Mouse (Mus musculus) midbrain, embryonic 11.5 days (tissue): ENCODE results near the gene 1600002K03Rik. TPM values are rescaled to one million over a fixed set of nuclear protein-coding genes. Genes with fewer than 3 reads are reported as not detected.
A peak's percentile ranks its signal among the peaks of the same experiment; 100 is the strongest.

Experiments used
- ATAC-seq: fragments of 200-750 bp; cut with Nextera tagmentation; 2 replicates; pipeline ENCODE4 v1.8.0; 2017; ENCODE audit warnings: moderate TSS enrichment, moderate library complexity; ENCODE audit not compliant: low FRiP score
- DNase-seq: peaks from one replicate; pipeline ENCODE4 v3.0.0; 2015; ENCODE audit warnings: low spot score; ENCODE audit errors: missing footprints
- H3K27ac ChIP-seq: fragments of 300-500 bp; sonication (generic); 2 replicates; pipeline ENCODE4 v1.5.1; 2014; ENCODE audit warnings: low read depth, low read length
- H3K27me3 ChIP-seq: fragments of 300-500 bp; sonication (generic); 2 replicates; pipeline ENCODE4 v1.6.1; 2014; ENCODE audit warnings: mild to moderate bottlenecking, low read length, moderate library complexity, mixed read lengths; ENCODE audit not compliant: control insufficient read depth, insufficient read depth
- H3K36me3 ChIP-seq: fragments of 300-500 bp; sonication (generic); 2 replicates; pipeline ENCODE4 v1.6.1; 2014; ENCODE audit warnings: mild to moderate bottlenecking, low read length, moderate library complexity, mixed read lengths; ENCODE audit not compliant: control insufficient read depth, insufficient read depth
- H3K4me1 ChIP-seq: fragments of 300-500 bp; sonication (generic); 2 replicates; pipeline ENCODE4 v1.6.1; 2014; ENCODE audit warnings: low read length; ENCODE audit not compliant: control insufficient read depth, insufficient read depth
- H3K4me2 ChIP-seq: fragments of 300-500 bp; sonication (generic); 2 replicates; pipeline ENCODE4 v1.6.1; 2014; ENCODE audit warnings: mild to moderate bottlenecking, moderate library complexity
- H3K4me3 ChIP-seq: fragments of 300-500 bp; sonication (generic); 2 replicates; pipeline ENCODE4 v1.5.1; 2014; ENCODE audit warnings: low read depth, low read length
- H3K9ac ChIP-seq: fragments of 300-500 bp; sonication (generic); 2 replicates; pipeline ENCODE4 v1.6.1; 2014; ENCODE audit warnings: low read length
- H3K9me3 ChIP-seq: fragments of 300-500 bp; sonication (generic); 2 replicates; pipeline ENCODE4 v1.6.1; 2016; ENCODE audit warnings: low read length; ENCODE audit not compliant: control insufficient read depth
- WGBS: fragments of 180-500 bp; shearing (Covaris S2); extraction: QIAGEN DNeasy Blood & Tissue Kit; methylation state at CpG from one replicate; pipeline ENCODE4 v1.1.7; 2014; 5-methylcytosine and 5-hydroxymethylcytosine counted together
- polyA plus RNA-seq: library from polyadenylated mRNA; unstranded; fragments of >200 nt; fragmentation: Nextera tagmentation; extraction: Ambion mirVana; gene quantifications from 2 replicates; pipeline ENCODE4 v1.2.1, GENCODE M21; 2014

1600002K03Rik gene
- polyA plus RNA-seq, 1 experiment from 2014 or later = 8.7 TPM

DNA sequence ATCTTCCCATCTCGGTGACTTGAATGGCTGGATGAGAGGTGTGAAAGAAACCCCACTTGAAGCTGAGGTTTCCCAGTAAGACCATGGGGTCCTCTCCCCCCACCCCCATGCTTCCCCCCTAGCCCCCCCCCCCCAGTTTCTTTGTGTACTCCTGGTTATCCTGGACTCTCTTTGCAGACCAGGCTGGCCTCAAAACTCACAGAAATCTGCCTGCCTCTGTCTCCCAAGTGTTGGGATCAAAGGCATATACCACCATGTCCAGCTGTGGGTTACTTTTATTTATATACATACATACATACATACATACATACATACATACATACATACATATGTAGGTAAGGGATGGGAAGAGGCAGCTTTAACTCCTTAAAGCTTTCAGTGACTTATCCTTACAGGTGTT is 3.7 kb upstream of the 1600002K03Rik start:
- Histone ChIP-seq H3K27me3 (peaks cover under 1% of the 10 kb centered on the region; the same call in 1 of the 2 replicates), H3K36me3 (peaks cover 22% of the 10 kb centered on the region), H3K4me1 (peaks cover 48% of the 10 kb centered on the region), H3K4me3 (peak overlapping the region; percentile 95), H3K4me2 (peak overlapping the region; percentile 93), H3K9me3 (no peaks in the 10 kb centered on the region), H3K9ac (peak overlapping the region; percentile 99), H3K27ac (no peak overlapping the region)
- no peak for ATAC-seq
- DNase-seq = no peak
- 71% methylated on average over 1 of the region's 1 CpGs for WGBS

DNA sequence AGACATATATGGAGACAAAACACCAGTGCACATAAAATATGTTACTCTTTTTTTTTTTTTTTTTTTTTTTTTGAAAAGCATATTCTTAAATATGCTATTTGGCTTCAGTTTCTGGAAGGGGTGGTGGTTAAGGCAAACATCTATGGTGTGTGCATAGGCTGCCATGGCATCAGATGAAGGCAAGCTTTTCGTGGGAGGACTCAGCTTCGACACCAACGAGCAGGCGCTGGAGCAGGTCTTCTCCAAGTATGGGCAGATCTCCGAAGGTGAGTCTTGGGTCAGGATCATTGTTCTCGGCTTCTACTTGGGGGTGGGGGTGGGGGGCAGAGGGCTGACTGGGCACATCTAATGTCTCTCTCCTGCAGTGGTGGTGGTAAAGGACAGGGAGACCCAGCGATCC is 3.1 kb upstream of the 1600002K03Rik start:
- peaks cover 43% of the 10 kb centered on the region for H3K4me1 ChIP-seq
- H3K4me2 ChIP-seq = no peak overlapping the region

DNA sequence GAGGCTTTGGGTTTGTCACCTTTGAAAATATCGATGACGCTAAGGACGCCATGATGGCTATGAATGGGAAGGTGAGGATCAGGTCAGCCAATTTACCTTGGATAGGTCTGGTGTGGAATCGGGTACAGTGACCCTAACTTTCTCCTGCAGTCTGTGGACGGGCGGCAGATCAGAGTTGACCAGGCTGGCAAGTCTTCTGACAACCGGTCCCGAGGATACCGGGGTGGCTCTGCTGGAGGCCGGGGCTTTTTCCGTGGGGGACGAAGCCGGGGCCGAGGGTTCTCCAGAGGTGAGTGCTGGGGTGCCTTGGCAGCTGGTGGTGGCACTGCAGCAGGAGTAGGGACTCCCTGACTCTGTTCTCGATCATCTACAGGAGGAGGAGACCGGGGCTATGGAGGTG is 2.7 kb upstream of the 1600002K03Rik start:
- Histone ChIP-seq H3K4me3 (no peak overlapping the region), H3K4me1 (peaks cover 41% of the 10 kb centered on the region), H3K36me3 (peaks cover 22% of the 10 kb centered on the region), H3K9me3 (no peaks in the 10 kb centered on the region), H3K27ac (no peak overlapping the region), H3K4me2 (no peak overlapping the region), H3K9ac (no peak overlapping the region), H3K27me3 (no peaks in the 10 kb centered on the region)
- no peak for DNase-seq
- no peak for ATAC-seq
- WGBS = 97% methylated on average over 16 of the region's 16 CpGs

More for the DNA sequence above, 3.1 kb upstream of the 1600002K03Rik start:
- H3K4me3 ChIP-seq = no peak overlapping the region
- no peak for ATAC-seq
- no peaks in the 10 kb centered on the region for H3K27me3 ChIP-seq
- no peak for DNase-seq
- peaks cover 22% of the 10 kb centered on the region for H3K36me3 ChIP-seq
- no peak overlapping the region for H3K9ac ChIP-seq
- 93% methylated on average over 7 of the region's 7 CpGs for WGBS
- H3K9me3 ChIP-seq = no peaks in the 10 kb centered on the region
- no peak overlapping the region for H3K27ac ChIP-seq

DNA sequence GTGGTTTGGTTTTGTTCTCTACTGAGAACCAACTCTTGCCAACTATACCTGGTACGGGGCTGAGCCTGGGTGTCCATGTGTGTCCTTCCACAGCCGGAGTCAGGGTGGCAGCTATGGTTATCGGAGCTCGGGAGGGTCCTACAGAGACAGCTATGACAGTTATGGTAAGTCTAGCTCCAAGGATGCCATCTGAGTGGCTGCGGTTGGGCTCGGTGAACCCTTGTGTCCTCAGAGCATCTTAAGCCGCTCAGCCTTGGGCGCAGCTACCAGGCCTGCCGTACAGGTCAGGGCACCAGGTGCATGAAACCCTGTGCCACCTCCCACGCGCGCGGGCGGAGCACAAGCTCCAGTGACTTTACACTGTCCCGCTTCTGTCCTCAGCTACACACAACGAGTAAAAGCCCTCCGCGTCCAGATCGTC is 2.1 kb upstream of the 1600002K03Rik start:
- no peak overlapping the region for H3K27ac ChIP-seq
- H3K4me2 ChIP-seq = no peak overlapping the region
- DNase-seq (no peak), ATAC-seq (no peak)
- no peaks in the 10 kb centered on the region for H3K27me3 ChIP-seq
- no peak overlapping the region for H3K4me3 ChIP-seq
- 97% methylated on average over 19 of the region's 19 CpGs for WGBS
- H3K9ac ChIP-seq = no peak overlapping the region
- peaks cover 22% of the 10 kb centered on the region for H3K36me3 ChIP-seq
- no peaks in the 10 kb centered on the region for H3K9me3 ChIP-seq
- H3K4me1 ChIP-seq = peaks cover 38% of the 10 kb centered on the region

DNA sequence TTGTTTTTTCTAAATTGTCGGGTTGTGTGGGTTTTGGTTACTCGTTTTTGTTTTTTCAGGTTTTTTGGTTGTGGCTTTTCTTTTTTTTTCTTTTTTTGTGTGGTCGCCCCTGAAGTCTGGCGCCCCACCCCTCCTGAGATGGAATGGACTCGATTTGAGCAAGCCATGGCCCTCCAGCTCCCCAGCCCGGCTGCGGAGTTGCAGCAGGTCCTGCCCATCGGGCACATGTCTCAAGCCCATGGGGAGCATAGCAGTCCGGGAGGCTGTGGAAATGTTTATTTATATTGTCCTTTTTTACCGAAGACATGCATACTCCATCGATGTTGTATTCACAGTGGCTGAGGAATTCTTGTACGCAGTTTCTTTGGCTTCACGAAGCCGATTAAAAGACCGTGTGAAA is 1.5 kb upstream of the 1600002K03Rik start:
- ATAC-seq = no peak
- Histone ChIP-seq H3K27me3 (no peaks in the 10 kb centered on the region), H3K36me3 (peaks cover 22% of the 10 kb centered on the region), H3K4me3 (no peak overlapping the region), H3K9me3 (no peaks in the 10 kb centered on the region), H3K4me1 (peaks cover 40% of the 10 kb centered on the region), H3K27ac (no peak overlapping the region), H3K4me2 (no peak overlapping the region), H3K9ac (no peak overlapping the region)
- WGBS = 88% methylated on average over 15 of the region's 15 CpGs
- DNase-seq = no peak

DNA sequence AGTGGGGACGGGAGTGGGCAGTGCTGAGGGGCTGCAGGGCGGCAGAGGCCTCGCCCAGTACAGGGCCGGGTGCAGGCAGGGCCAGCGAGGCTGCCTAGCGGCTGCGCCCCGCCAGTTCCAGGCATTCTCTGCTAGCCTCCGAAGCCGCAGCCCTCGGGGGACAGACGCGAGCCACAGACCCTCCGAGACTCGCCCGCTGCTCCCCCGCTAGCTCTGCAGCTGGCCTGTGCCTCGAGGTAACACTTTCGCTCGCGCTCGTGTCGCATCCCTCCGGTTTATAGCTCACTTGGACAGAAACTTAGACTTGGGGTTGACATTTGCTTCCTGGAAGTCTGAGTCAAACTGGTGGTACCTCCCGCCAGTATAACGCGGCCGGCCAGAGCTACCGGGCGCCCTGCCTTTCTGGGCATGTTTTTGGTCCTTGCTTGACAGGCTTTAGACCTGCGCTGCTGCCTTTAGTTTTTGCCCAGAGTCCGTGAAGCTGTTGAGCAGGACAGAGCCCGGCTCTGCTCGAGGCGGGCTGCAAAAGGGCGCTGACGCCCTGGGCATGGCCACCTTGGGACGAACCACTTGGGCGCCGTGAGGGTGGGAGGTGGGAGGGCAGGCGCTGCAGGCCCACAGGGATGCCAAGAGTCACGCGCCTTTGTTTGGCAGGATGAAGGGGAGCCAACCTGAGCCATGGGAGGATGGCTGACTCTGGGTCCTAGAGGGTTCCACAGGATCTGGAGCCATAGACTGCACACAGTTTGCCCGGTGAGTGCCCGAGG is 801 bp upstream of the 1600002K03Rik start:
- H3K4me1 ChIP-seq = peaks cover 34% of the 10 kb centered on the region
- DNase-seq = no peak
- H3K9ac ChIP-seq = peak overlapping the region; percentile 44; the same call in 1 of the 2 replicates
- H3K27ac ChIP-seq = peak overlapping the region; percentile 55
- H3K9me3 ChIP-seq = no peaks in the 10 kb centered on the region
- peak overlapping the region; percentile 65 for H3K4me2 ChIP-seq
- H3K36me3 ChIP-seq = peaks cover 22% of the 10 kb centered on the region
- no peak overlapping the region for H3K4me3 ChIP-seq
- ATAC-seq = no peak
- 85% methylated on average over 45 of the region's 45 CpGs for WGBS
- H3K27me3 ChIP-seq = no peaks in the 10 kb centered on the region

DNA sequence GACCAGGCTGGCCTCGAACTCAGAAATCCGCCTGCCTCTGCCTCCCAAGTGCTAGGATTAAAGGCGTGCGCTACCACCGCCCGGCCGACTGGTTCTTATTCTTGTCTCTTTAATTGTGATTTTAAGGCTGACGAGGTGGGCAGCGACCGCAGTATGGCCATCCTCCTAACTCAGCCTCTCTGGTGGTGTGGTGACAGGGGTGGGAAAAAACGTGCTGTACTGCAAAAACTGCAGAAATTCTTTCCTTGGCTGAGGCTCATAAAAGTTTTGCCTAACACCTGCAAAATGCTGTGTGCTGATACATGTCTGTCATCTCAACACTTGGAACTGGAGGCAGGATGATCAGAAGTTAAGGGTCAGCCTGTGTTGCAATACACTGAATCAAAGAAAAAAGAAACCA is 614 bp downstream of the 1600002K03Rik start:
- H3K9me3 ChIP-seq = no peaks in the 10 kb centered on the region
- WGBS = 14% methylated on average over 11 of the region's 11 CpGs
- peaks cover 40% of the 10 kb centered on the region for H3K4me1 ChIP-seq
- H3K9ac ChIP-seq = peak overlapping the region; percentile 61
- peak overlapping the region; percentile 49 for H3K4me3 ChIP-seq
- peak overlapping the region; percentile 65 for H3K4me2 ChIP-seq
- peak; percentile 90 for DNase-seq
- no peak for ATAC-seq
- no peaks in the 10 kb centered on the region for H3K27me3 ChIP-seq
- H3K36me3 ChIP-seq = peaks cover 22% of the 10 kb centered on the region
- H3K27ac ChIP-seq = no peak overlapping the region

DNA sequence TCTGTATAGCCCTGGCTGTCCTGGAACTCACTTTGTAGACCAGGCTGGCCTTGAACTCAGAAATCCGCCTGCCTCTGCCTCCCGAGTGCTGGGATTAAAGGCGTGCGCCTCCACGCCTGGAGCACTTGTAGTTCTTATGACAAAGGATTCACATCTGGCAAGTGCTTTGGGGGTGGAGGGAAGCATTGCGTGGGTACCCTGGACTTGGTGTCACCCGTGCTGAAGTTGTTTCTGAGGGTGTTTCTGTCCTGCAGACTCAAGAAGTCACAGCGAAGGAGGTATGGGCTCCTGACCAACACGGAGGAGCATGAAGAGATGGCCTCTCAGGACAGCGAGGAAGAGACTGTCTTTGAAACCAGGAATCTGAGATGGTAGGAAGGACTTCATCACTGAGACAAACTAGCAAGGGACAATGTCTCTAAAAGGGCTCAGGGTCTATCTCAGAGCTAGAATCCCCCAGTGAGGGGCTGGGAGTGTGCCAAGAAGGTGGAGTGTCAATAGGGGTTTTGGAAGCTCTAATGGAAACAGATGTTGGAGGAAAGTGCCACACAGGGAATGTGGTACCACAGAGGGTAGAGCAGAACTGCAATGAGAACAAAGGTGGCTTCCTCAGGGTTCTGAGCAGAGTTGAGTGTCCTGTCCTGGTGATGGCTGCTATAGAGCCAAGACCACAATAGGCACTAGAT is 1.4 kb downstream of the 1600002K03Rik start:
- 88% methylated on average over 10 of the region's 10 CpGs for WGBS
- no peaks in the 10 kb centered on the region for H3K9me3 ChIP-seq
- H3K9ac ChIP-seq = no peak overlapping the region
- ATAC-seq (no peak), DNase-seq (no peak)
- H3K27me3 ChIP-seq = no peaks in the 10 kb centered on the region
- H3K4me1 ChIP-seq = peaks cover 33% of the 10 kb centered on the region
- H3K4me2 ChIP-seq = no peak overlapping the region
- no peak overlapping the region for H3K27ac ChIP-seq
- peaks cover 22% of the 10 kb centered on the region for H3K36me3 ChIP-seq
- no peak overlapping the region for H3K4me3 ChIP-seq

DNA sequence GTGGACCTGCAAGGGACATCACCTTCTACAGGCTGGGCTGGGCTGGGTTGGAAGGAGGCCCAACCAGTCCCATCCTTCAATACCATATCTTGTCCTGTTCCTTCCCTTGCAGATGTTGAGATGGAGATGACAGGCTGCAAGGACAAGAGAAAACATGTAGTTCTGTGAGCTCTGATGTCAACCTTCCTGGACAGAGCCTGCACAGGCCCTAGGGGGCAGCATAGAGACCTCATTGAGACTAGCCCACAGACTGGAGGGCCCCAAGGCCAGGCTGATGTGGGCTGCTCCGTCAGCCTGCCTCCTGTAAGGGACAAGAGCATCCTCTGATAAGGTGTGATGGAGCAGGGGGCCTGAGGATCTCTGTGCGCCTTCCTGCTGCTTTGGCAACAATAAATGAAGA is 2.0 kb downstream of the 1600002K03Rik start:
- Histone ChIP-seq H3K27ac (no peak overlapping the region), H3K9ac (no peak overlapping the region), H3K4me1 (peaks cover 30% of the 10 kb centered on the region), H3K4me3 (no peak overlapping the region), H3K36me3 (peaks cover 22% of the 10 kb centered on the region), H3K27me3 (no peaks in the 10 kb centered on the region), H3K4me2 (no peak overlapping the region), H3K9me3 (no peaks in the 10 kb centered on the region)
- no peak for ATAC-seq
- peak; percentile 89 for DNase-seq
- 49% methylated on average over 2 of the region's 2 CpGs for WGBS
